Mouse (Mus musculus) stomach, postnatal 0 days (tissue): ENCODE measurements at regions not wholly inside any gene's neighbourhood (a gene's known extent, or its start where the extent isn't known, plus 50 kb on each side); places are given as distances from the start of the nearest gene placed in this dataset.

Source experiments
- CTCF ChIP-seq: IDR thresholded peaks from 2 replicates; pipeline ENCODE4 v1.5.1; 2016; ENCODE audit warnings: antibody characterized with exemption, low read depth, mild to moderate bottlenecking, moderate library complexity
- EP300 ChIP-seq: optimal IDR thresholded peaks from 2 replicates; pipeline ENCODE3; 2016; ENCODE audit warnings: antibody characterized with exemption

GRCm38 (mm10) chr16:72157913-72158312, 150.2 kb upstream of the Robo1 start:
- TF ChIP-seq CTCF (no peak), EP300 (no peak)
